Mouse (Mus musculus) olfactory bulb, adult 2 months (tissue): ENCODE data around the gene Kcnq1.

Experiments used
- CTCF ChIP-seq: fragments of 200-500 bp; IDR thresholded peaks from 2 replicates; pipeline ENCODE4 v1.5.1; 2012; ENCODE audit warnings: low read depth, mild to moderate bottlenecking, low read length, moderate library complexity; ENCODE audit not compliant: insufficient read depth
- POLR2A ChIP-seq: fragments of 200-500 bp; IDR thresholded peaks from 2 replicates; pipeline ENCODE4 v1.6.1; 2012; ENCODE audit warnings: mild to moderate bottlenecking, low read depth, low read length, moderate library complexity; ENCODE audit not compliant: insufficient read depth

DNA sequence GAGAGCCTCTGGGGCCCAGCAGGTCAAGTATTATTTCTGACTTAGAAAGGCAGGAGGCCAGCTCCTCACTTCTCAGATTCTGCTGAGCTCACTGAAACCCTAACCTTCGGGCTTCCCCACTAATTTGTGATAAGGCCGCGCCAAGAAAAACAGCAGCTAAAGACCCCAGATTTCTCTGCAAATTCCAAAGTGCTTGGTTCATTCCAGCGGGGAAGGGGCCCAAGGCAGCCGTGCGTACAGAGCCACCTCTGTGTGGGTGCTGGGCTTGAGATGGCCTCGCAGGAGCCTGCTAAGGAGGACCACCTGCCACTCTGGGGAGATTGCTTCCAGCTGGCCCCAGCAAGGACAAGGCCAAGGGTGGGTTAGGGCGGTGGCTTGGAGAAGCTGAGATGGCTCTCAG is 214.2 kb downstream of the Kcnq1 start:
- no peak for TF ChIP-seq CTCF
- no peak for TF ChIP-seq POLR2A
